ENCODE assay signal across 7 mouse cellular contexts in the genomic region with DNA sequence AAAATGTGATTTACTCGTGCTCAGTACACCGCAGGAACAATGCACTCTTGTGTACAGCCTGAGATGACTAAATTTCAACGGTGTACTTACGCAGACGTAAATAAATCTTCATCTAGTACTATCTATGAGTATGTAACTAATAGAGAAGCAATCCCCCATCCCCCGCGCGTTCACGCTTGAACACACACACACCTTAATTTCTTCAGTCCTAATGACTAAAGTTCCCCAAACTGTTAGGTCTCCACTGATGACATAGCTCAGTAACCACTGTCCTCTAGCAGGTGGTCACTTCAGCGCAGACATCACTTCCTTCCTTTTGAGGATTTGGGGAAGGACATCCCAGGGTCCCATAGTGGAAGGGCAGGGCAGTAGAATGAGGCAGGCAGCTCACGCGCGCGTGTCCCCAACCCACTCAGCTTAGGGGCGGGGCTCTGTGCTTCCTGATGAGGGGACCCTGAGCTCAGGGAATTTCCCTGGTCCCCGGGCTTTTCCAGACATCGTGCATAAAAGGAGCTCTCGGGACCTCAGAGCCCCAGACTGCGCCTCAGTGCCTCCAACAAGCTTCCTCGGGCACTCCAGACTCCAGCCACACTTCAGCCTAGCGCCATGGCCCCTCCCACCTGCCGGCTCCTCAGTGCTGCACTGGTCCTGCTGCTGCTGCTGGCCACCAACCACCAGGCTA. TPM values are rescaled to one million over a fixed set of nuclear protein-coding genes. Genes with fewer than 3 reads are reported as not detected.
DNase-seq lines count a peak whose midpoint lies in the region; ATAC-seq lines count a peak whose summit lies in the region.

TSS of gene Cxcl2 (plus strand) at position 533 of the 682 bp plus-strand sequence.

- H3K27me3 ChIP-seq in hindbrain, embryonic 10.5 days (ENCODE audit: insufficient read depth, poor library complexity, severe bottlenecking): peaks cover 23% of the 10 kb centered on the region
- H3K27me3 ChIP-seq in lung, embryonic 15.5 days: peaks cover 30% of the 10 kb centered on the region

- H3K27ac ChIP-seq in hindbrain, embryonic 10.5 days: no peak within 1 kb of the TSS
- no peak within 1 kb of the TSS for H3K27ac ChIP-seq in lung, embryonic 15.5 days

- H3K4me3 ChIP-seq in hindbrain, embryonic 10.5 days: peak within 1 kb of the TSS; percentile 50
- peak within 1 kb of the TSS; percentile 24 for H3K4me3 ChIP-seq in lung, embryonic 15.5 days

- WGBS in hindbrain, embryonic 10.5 days: 9% methylated on average over 22 of the region's 22 CpGs
- 10% methylated on average over 22 of the region's 22 CpGs for WGBS in lung, embryonic 15.5 days

- H3K9me3 ChIP-seq in hindbrain, embryonic 10.5 days: no peaks in the 10 kb centered on the region
- H3K9me3 ChIP-seq in lung, embryonic 15.5 days: no peaks in the 10 kb centered on the region

- peak within 1 kb of the TSS; percentile 57 for H3K4me2 ChIP-seq in lung, embryonic 15.5 days

- intact Hi-C loops in gastrocnemius, postnatal 14 days (cut with DNase I; ENCODE audit: low total_unique reads): no loop called here

- peak; percentile 37 for DNase-seq in A20 (ENCODE audit: low read depth, low spot score)
- DNase-seq in Muller cell, postnatal 12 days (ENCODE audit: inconsistent ontology term): peak; percentile 35
- peak; percentile 7 for DNase-seq in hindbrain, embryonic 10.5 days (ENCODE audit: low spot score)
- peak; percentile 35 for DNase-seq in retina, embryonic 14.5 days (ENCODE audit: low spot score)
- no peak for DNase-seq in gastrocnemius, postnatal 14 days
- no peak for DNase-seq in thymus, postnatal 14 days

- H3K36me3 ChIP-seq in hindbrain, embryonic 10.5 days: no peaks in the 10 kb centered on the region
- H3K36me3 ChIP-seq in lung, embryonic 15.5 days: no peaks in the 10 kb centered on the region

- H3K4me1 ChIP-seq in hindbrain, embryonic 10.5 days (replicated peaks): peaks cover 12% of the 10 kb centered on the region
- peaks cover 21% of the 10 kb centered on the region for H3K4me1 ChIP-seq in lung, embryonic 15.5 days

- H3K9ac ChIP-seq in lung, embryonic 15.5 days: 0 out of 2 replicates have a peak within 1 kb of the TSS, but pooled peaks have one; percentile 16

- peak; percentile 85 for ATAC-seq in lung, embryonic 15.5 days (ENCODE audit: borderline replicate concordance, extremely low read depth, low FRiP score, low TSS enrichment)

RNA-seq across cellular contexts. Expression of gene Cxcl2, which starts in this region (rescaled TPM):
- not detected in 2 replicates for polyA plus RNA-seq in hindbrain, embryonic 10.5 days (2016; fragmentation: Nextera tagmentation; extraction: Ambion mirVana)
- polyA plus RNA-seq in lung, embryonic 15.5 days (2015; fragmentation: Nextera tagmentation; extraction: Ambion mirVana): not detected in 2 replicates
- total RNA-seq in gastrocnemius, postnatal 14 days (2021): not detected

Comparison
In these comparisons a context has a peak if more than half of its experiments do, and no peak if none do; other contexts are left out.
1. Peak in DNase-seq and H3K4me3 ChIP-seq in hindbrain, embryonic 10.5 days; RNA of the gene not detected or under 1 TPM.
2. Peak in ATAC-seq, H3K4me3 ChIP-seq, H3K9ac ChIP-seq and H3K4me2 ChIP-seq in lung, embryonic 15.5 days; RNA of the gene not detected or under 1 TPM.
3. DNase-seq: peak in A20 (single experiment), Muller cell, postnatal 12 days (single experiment) and retina, embryonic 14.5 days (single experiment); none in gastrocnemius, postnatal 14 days (single experiment) and thymus, postnatal 14 days (single experiment).